Mouse (Mus musculus) adrenal gland, postnatal 14 days (tissue): ENCODE measurements at regions not wholly inside any gene's neighbourhood (a gene's known extent, or its start where the extent isn't known, plus 50 kb on each side); places are given as distances from the start of the nearest gene placed in this dataset.
"Not testable (repeated sequence)": the region's sequence is repeated elsewhere in the genome, so short reads cannot be mapped to it uniquely, and the experiment has no call there.

Experiments
- DNase-seq: peaks from one replicate; pipeline ENCODE4 v3.0.0; 2021; ENCODE audit warnings: mixed read lengths

- DNase-seq: no peak
These were observed 179.9 kb downstream of the Dhx15 start for GRCm38 (mm10) chr5:52010426-52010825.

DNA sequence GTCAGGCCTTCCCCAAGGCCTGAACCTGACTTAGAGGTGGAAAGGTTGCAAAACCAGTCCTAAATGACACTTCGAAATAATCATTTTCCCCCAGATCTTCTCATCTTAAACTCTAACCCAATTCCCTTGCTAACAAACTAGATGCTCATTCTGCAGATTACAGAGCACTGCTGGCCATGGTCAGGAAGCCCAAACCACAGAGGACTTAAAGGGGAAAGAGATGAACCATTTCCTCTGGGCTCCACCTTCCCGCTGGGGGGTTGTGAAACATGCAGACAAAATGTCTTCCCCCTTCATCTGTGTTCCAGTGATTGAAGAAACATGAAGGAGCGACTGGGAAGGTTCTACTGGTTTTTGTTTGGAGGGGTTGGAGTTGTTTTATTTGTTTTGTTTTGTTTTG, 181.4 kb downstream of the Dhx15 start:
- DNase-seq: no peak

- DNase-seq: no peak
These were observed 183.5 kb downstream of the Dhx15 start for GRCm38 (mm10) chr5:52006843-52007242.

- no peak for DNase-seq
These were observed 199.3 kb downstream of the Dhx15 start for GRCm38 (mm10) chr5:51990847-51991610.

- no peak for DNase-seq
These were observed 200.9 kb downstream of the Dhx15 start for GRCm38 (mm10) chr5:51989396-51989795.

DNA sequence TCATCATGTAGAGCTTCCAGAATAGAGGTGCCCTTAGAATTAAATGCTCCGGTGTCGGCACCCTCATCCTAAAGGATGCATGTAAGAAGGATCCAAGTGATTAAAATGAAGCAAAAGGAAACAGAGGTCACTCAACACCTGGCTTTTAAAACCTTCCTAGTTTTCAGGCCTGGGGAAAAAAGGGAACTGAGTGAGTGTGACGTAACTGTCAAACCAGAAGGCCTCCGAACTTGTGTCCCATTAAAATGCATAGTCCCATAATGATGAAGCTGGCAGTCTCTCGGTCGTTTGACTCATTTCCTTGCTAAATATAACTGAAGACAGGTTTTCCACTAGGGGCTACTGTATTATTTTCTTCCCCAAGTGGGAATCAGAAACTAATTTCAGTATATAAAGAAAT, 201.4 kb downstream of the Dhx15 start:
- no peak for DNase-seq

- no peak for DNase-seq
These were observed 205.3 kb downstream of the Dhx15 start for GRCm38 (mm10) chr5:51984966-51985365.

DNA sequence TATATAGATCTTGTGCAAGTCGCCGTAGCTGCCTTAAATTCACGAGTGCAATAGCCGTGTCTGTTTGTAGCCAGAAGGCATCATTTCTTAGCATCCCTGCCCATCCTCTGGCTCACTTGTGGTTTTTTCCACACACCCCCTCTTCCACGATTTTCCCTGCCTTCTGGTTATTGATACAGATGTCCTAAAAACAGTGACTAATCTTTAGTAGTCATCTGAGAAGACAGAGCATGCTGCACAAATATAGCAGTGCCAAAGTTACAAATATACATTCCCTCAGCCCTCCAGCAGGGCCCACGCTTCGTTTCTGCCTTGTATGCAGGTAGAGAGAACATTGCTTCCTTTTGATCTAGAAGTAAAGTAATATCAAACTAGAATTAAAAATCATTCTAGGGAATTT, 207.5 kb downstream of the Dhx15 start:
- no peak for DNase-seq

- no peak for DNase-seq
These were observed 209.4 kb downstream of the Dhx15 start for GRCm38 (mm10) chr5:51980901-51981300.

GRCm38 (mm10) chr5:51952499-51952898, 237.8 kb downstream of the Dhx15 start:
- DNase-seq: no peak

GRCm38 (mm10) chr5:51949996-51950395, 240.3 kb downstream of the Dhx15 start:
- no peak for DNase-seq

DNA sequence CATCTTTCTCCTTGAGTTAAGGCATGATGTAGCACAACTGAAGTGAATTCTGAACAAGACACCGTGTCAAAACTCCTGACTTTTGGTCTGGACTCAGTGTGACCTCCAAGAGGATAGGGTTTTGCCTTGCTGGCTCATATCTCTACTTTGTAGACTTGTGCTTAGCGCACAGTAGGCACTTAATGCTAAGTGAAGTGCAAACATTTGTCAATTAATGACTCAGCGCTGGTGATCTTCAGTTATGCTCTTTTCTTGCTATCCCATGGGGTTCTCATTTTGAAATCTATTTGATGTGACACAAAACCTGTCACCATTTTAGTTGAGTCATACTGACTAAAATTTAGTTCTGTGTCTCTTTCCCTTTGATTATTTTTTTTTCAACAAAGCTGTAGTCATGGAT, 244.3 kb downstream of the Dhx15 start:
- DNase-seq: no peak

GRCm38 (mm10) chr5:51941925-51942291, 248.4 kb downstream of the Dhx15 start:
- DNase-seq: not testable (repeated sequence)

- DNase-seq: no peak
These were observed 248.9 kb downstream of the Dhx15 start for GRCm38 (mm10) chr5:51941255-51941924.

GRCm38 (mm10) chr5:51938845-51939244, 251.5 kb downstream of the Dhx15 start:
- DNase-seq: no peak

DNA sequence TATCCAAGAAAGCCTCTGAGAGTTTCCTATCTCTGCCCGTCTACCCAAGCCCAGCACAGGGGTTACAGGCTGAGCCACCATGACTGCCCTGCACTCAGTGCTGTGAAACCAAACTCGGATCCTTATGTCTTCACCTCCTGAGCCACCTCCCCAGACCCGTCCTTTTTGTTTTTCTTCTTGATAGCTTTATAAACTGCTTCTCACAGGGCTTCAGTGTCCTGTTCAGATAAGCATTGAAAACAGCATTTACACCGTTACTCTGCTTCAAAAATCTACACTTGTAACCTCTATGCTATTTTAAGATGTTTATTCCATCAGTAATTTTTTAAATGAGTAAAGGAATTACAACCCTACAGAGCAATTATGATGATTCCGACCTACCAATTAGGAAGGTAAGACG, 253.0 kb downstream of the Dhx15 start:
- DNase-seq: no peak

- no peak for DNase-seq
These were observed 254.6 kb downstream of the Dhx15 start for GRCm38 (mm10) chr5:51935391-51936354.

DNA sequence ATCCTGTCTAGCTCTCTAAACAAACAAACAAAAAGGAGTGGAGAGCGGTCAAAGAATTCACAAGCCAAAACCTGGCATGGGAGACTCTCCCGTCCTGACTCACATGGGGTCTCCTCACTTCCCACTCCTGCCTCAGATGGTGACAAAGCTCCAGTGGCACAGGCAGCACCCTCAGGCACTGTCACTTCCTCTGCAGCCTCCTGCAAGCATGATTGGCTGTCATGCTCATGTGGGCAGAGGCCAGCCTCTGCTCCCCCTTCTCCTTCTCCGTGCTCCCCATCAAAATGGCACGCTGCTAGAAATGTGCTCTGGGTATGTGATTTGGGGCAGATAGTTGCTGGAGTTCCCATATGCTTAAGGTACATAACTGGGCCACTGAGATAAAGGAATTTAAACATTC, 255.4 kb downstream of the Dhx15 start:
- no peak for DNase-seq

- DNase-seq: no peak
These were observed 257.0 kb downstream of the Dhx15 start for GRCm38 (mm10) chr5:51933331-51933730.

DNA sequence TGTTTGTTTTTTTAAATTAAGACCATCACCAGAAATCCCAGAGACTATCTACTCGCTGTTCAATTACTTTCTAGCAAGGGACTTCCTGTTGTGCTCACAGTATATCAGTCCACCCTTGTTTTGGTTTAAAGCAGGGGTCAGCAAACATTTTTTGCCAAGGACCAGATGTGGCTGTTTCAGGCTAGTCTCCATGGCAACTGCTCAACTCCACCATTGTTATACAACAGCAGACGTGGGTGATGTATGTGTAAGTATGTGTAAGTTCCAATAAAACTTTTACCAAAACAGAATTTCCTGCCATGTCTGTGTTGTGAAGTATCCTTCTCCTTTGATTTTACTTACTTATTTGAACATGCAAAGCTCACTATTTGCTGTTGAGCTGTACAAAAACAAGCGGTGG, 259.9 kb downstream of the Dhx15 start:
- no peak for DNase-seq

DNA sequence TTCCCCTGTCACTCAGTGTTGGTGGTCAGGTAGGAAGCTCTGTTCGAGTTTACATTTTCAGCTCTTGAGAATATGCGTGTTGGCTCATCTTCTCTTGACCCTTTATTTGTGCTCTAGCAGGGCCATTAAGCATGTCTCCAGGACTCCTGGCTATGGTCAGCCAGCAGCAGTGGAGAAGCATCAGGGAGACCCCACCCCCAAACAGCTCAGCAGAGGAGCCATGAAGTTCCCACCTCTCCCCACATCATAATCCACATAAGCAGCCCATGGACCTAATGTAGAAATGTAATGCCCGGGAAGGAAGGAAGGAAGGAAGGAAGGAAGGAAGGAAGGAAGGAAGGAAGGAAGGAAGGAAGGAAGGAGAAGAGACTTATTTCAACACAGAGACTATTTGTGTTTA, 261.5 kb downstream of the Dhx15 start:
- DNase-seq: no peak

DNA sequence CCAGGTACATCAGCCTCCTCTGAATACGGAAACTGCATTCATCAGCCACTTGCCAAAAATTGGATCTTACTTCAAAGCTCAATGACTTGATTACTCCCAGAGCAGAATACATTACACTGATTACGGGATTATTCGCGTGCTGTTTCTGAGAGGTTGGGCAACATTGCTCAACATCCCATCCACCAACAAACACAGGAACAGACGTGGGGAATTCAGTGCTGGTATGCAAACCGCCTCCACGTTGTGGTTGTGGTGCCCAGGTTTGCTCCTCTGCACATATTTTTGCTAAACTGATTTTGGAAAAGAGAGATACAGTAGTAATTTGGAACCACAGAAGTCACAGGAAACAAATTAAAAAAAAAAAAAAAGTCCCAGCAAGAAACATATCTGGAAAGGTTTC, 266.9 kb downstream of the Dhx15 start:
- DNase-seq: no peak

GRCm38 (mm10) chr5:51922973-51923372, 267.3 kb downstream of the Dhx15 start:
- DNase-seq: no peak
